Mouse (Mus musculus): ENCODE data around the gene Daxx. TPM values are rescaled to one million over a fixed set of nuclear protein-coding genes. Genes with fewer than 3 reads are reported as not detected.
A peak's percentile ranks its signal among the peaks of the same experiment; 100 is the strongest.
"Not testable (repeated sequence)": the region's sequence is repeated elsewhere in the genome, so short reads cannot be mapped to it uniquely, and the experiment has no call there.

The Daxx gene
- polyA plus RNA-seq, 1 experiment from 2014 or later = 70.1 TPM

GRCm38 (mm10) chr17:33904835-33905234 is 4.4 kb upstream of the Daxx start, which contains the start of gene Platr17:
Gene Platr17 (plus strand): TSS chr17:33905135.
- H3K36me3 ChIP-seq; H3K27ac ChIP-seq; H3K4me3 ChIP-seq; H3K9me3 ChIP-seq; H3K4me1 ChIP-seq; ATAC-seq (ENCODE audit: insufficient number of reproducible peaks, insufficient read depth, low FRiP score, low TSS enrichment); H3K9ac ChIP-seq; H3K27me3 ChIP-seq; H3K4me2 ChIP-seq (replicated peaks): not testable (repeated sequence)
- 11% methylated on average over 4 of the region's 4 CpGs for WGBS

- H3K4me1 ChIP-seq = peaks cover 16% of the 10 kb centered on the region
- H3K27me3 ChIP-seq = no peaks in the 10 kb centered on the region
- H3K9me3 ChIP-seq = no peaks in the 10 kb centered on the region
- peaks cover 24% of the 10 kb centered on the region for H3K36me3 ChIP-seq
- H3K4me3 ChIP-seq = peak overlapping the region; percentile 80
- H3K9ac ChIP-seq = peak overlapping the region; percentile 76
- peak overlapping the region; percentile 98 for H3K4me2 ChIP-seq (replicated peaks)
- under 1% methylated on average over 43 of the region's 44 CpGs for WGBS
- H3K27ac ChIP-seq = peak overlapping the region; percentile 88
- ATAC-seq (ENCODE audit: insufficient number of reproducible peaks, insufficient read depth, low FRiP score, low TSS enrichment) = peak; percentile 4; the same call in 1 of the 2 replicates
These were observed 710 bp upstream of the Daxx start for GRCm38 (mm10) chr17:33908331-33909076.

GRCm38 (mm10) chr17:33909869-33910250 is 646 bp downstream of the Daxx start:
- H3K4me3 ChIP-seq = peak overlapping the region; percentile 80
- peaks cover 37% of the 10 kb centered on the region for H3K36me3 ChIP-seq
- H3K9me3 ChIP-seq = no peaks in the 10 kb centered on the region
- WGBS = under 1% methylated on average over 14 of the region's 14 CpGs
- peak overlapping the region; percentile 80 for H3K9ac ChIP-seq
- ATAC-seq (ENCODE audit: insufficient number of reproducible peaks, insufficient read depth, low FRiP score, low TSS enrichment) = no peak
- H3K27me3 ChIP-seq = no peaks in the 10 kb centered on the region
- H3K4me2 ChIP-seq (replicated peaks) = peak overlapping the region; percentile 98
- peaks cover 23% of the 10 kb centered on the region for H3K4me1 ChIP-seq
- H3K27ac ChIP-seq = peak overlapping the region; percentile 88

DNA sequence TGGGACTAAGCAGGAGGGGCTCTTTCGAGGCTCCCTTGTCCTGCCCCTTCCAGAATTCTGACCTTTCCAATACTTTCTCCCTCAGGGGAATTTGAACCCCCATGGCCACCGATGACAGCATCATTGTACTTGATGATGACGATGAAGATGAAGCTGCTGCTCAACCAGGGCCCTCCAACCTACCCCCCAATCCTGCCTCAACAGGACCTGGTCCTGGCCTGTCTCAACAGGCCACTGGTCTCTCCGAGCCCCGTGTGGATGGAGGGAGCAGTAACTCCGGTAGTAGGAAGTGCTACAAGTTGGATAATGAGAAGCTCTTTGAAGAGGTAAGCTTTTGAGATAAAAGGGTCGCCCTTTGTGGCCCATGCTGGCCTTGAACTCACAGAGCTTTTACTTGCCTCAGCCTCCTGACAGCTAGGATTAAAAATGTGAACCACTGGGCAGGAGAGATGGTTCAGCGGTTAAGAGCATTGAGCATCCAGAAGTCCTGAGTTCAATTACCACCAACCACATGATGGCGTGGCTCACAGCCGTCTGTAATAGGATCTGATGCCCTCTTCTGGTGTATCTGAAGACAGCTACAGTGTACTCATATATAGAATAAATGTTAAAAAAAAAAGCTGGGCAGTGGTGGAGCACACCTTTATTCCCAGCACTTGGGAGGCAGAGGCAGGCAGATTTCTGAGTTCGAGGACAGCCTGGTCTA is 1.3 kb downstream of the Daxx start:
- H3K9me3 ChIP-seq = no peaks in the 10 kb centered on the region
- peaks cover 29% of the 10 kb centered on the region for H3K4me1 ChIP-seq
- H3K4me2 ChIP-seq (replicated peaks) = peak overlapping the region; percentile 98
- H3K4me3 ChIP-seq = peak overlapping the region; percentile 80
- peaks cover 41% of the 10 kb centered on the region for H3K36me3 ChIP-seq
- no peak for ATAC-seq (ENCODE audit: insufficient number of reproducible peaks, insufficient read depth, low FRiP score, low TSS enrichment)
- peak overlapping the region; percentile 88 for H3K27ac ChIP-seq
- WGBS = 42% methylated on average over 11 of the region's 11 CpGs
- peak overlapping the region; percentile 80 for H3K9ac ChIP-seq
- H3K27me3 ChIP-seq = no peaks in the 10 kb centered on the region

DNA sequence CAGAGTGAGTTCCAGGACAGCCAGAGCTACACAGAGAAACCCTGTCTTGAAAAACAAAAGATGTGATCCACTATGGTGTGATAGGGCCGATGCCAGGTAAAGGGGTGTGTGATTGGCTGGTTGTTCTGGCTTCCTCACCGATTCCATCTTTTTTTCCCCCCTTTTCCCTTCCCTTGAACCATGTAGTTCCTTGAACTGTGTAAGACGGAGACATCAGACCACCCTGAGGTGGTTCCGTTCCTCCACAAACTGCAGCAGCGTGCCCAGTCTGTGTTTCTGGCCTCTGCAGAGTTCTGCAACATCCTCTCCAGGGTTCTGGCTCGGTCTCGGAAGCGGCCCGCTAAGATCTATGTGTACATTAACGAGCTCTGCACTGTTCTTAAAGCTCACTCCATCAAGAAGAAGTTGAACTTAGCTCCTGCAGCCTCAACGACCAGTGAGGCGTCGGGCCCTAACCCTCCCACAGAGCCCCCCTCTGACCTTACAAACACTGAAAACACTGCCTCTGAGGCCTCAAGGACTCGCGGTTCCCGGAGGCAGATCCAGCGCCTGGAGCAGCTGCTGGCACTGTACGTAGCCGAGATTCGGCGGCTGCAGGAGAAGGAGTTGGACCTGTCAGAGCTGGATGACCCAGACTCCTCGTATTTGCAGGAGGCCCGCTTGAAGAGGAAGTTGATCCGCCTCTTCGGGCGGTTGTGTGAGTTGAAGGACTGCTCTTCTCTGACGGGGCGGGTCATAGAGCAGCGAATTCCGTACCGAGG is 2.0 kb downstream of the Daxx start:
- WGBS = 93% methylated on average over 31 of the region's 31 CpGs
- H3K9ac ChIP-seq = peak overlapping the region; percentile 11; the same call in 1 of the 2 replicates
- H3K4me1 ChIP-seq = peaks cover 29% of the 10 kb centered on the region
- no peaks in the 10 kb centered on the region for H3K9me3 ChIP-seq
- H3K27ac ChIP-seq = no peak overlapping the region
- no peak for ATAC-seq (ENCODE audit: insufficient number of reproducible peaks, insufficient read depth, low FRiP score, low TSS enrichment)
- no peak overlapping the region for H3K4me2 ChIP-seq (replicated peaks)
- H3K27me3 ChIP-seq = no peaks in the 10 kb centered on the region
- peaks cover 41% of the 10 kb centered on the region for H3K36me3 ChIP-seq
- H3K4me3 ChIP-seq = peak overlapping the region; percentile 13; the same call in 1 of the 2 replicates

DNA sequence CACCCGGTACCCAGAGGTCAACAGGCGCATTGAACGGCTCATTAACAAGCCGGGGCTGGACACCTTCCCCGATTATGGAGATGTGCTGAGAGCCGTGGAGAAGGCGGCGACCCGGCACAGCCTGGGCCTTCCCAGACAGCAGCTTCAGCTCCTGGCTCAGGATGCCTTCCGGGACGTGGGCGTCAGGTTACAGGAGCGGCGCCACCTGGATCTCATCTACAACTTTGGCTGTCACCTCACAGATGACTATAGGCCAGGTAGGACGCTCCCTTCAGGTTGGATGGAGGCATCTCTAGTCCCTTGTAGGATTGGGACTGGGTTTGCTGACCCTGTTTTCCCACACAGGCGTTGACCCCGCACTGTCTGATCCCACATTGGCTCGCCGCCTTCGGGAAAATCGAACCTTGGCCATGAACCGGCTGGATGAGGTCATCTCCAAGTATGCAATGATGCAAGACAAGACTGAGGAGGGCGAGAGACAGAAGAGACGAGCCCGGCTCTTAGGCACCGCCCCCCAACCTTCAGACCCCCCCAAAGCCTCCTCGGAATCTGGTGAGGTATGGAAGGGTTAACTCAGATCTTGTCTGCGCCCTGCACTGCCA is 2.7 kb downstream of the Daxx start:
- Histone ChIP-seq H3K4me3 (no peak overlapping the region), H3K4me2 (replicated peaks) (no peak overlapping the region), H3K36me3 (peaks cover 41% of the 10 kb centered on the region), H3K4me1 (peaks cover 32% of the 10 kb centered on the region), H3K9ac (peak overlapping the region; percentile 11; the same call in 1 of the 2 replicates), H3K27ac (no peak overlapping the region), H3K9me3 (no peaks in the 10 kb centered on the region), H3K27me3 (no peaks in the 10 kb centered on the region)
- 88% methylated on average over 28 of the region's 28 CpGs for WGBS
- ATAC-seq (ENCODE audit: insufficient number of reproducible peaks, insufficient read depth, low FRiP score, low TSS enrichment) = no peak

DNA sequence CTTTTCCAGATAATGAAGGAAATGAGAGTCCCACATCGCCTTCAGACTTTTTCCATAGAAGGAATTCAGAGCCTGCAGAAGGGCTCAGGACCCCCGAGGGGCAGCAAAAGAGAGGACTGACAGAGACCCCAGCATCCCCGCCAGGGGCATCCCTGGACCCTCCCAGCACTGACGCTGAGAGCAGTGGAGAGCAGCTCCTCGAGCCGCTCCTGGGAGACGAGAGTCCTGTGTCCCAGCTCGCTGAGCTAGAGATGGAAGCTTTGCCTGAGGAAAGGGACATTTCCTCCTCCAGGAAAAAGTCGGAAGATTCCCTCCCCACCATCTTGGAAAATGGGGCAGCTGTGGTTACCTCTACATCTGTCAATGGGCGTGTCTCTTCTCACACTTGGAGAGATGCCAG is 4.0 kb downstream of the Daxx start:
- WGBS = 95% methylated on average over 10 of the region's 10 CpGs
- no peak for ATAC-seq (ENCODE audit: insufficient number of reproducible peaks, insufficient read depth, low FRiP score, low TSS enrichment)
- Histone ChIP-seq H3K27ac (no peak overlapping the region), H3K4me2 (replicated peaks) (no peak overlapping the region), H3K4me3 (no peak overlapping the region), H3K4me1 (peaks cover 27% of the 10 kb centered on the region), H3K9me3 (no peaks in the 10 kb centered on the region), H3K9ac (no peak overlapping the region), H3K36me3 (peaks cover 49% of the 10 kb centered on the region), H3K27me3 (no peaks in the 10 kb centered on the region)

- ATAC-seq (ENCODE audit: insufficient number of reproducible peaks, insufficient read depth, low FRiP score, low TSS enrichment) = no peak
- Histone ChIP-seq H3K36me3 (peaks cover 49% of the 10 kb centered on the region), H3K4me2 (replicated peaks) (no peak overlapping the region), H3K27me3 (0 out of 2 replicates have a peak, but pooled peaks cover 2% of the 10 kb centered on the region), H3K4me3 (no peak overlapping the region), H3K9ac (no peak overlapping the region), H3K9me3 (no peaks in the 10 kb centered on the region), H3K4me1 (peaks cover 31% of the 10 kb centered on the region), H3K27ac (no peak overlapping the region)
- WGBS = 92% methylated on average over 8 of the region's 8 CpGs
These were observed 4.7 kb downstream of the Daxx start for GRCm38 (mm10) chr17:33913905-33914304.

DNA sequence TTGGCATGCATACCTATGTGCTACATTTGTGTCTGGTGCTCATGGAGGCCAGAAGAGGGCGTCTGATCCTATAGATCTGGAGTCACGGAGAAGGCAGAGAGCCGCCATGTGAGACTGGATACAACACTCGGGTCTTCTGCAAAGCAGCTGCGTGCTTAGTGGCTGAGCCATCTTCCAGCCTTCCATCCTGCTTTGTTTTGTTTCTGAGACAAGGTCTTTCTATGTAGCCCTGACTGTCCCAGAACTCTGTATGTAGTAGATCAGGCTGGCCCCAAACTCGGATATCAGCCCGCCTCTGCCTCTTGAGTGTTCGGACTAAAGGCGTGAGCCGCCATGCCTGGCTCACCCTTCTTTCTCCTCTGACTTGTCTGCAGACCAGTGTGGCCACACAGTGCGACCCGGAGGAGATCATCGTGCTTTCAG is 5.8 kb downstream of the Daxx start:
- no peak overlapping the region for H3K27ac ChIP-seq
- H3K4me1 ChIP-seq = peaks cover 40% of the 10 kb centered on the region
- 0 out of 2 replicates have a peak, but pooled peaks cover 2% of the 10 kb centered on the region for H3K27me3 ChIP-seq
- peak overlapping the region; percentile 54 for H3K4me2 ChIP-seq (replicated peaks)
- 75% methylated on average over 13 of the region's 13 CpGs for WGBS
- no peaks in the 10 kb centered on the region for H3K9me3 ChIP-seq
- no peak overlapping the region for H3K4me3 ChIP-seq
- no peak overlapping the region for H3K9ac ChIP-seq
- ATAC-seq (ENCODE audit: insufficient number of reproducible peaks, insufficient read depth, low FRiP score, low TSS enrichment) = no peak
- peaks cover 49% of the 10 kb centered on the region for H3K36me3 ChIP-seq

- peak within 1 kb of the TSS; percentile 54 for H3K4me2 ChIP-seq (replicated peaks)
- H3K4me3 ChIP-seq = peak within 1 kb of the TSS; percentile 51
- ATAC-seq (ENCODE audit: insufficient number of reproducible peaks, insufficient read depth, low FRiP score, low TSS enrichment) = peak; percentile 90
- peaks cover 49% of the 10 kb centered on the region for H3K36me3 ChIP-seq
- H3K9me3 ChIP-seq = no peaks in the 10 kb centered on the region
- 0 out of 2 replicates have a peak, but pooled peaks cover 2% of the 10 kb centered on the region for H3K27me3 ChIP-seq
- peak within 1 kb of the TSS; percentile 40 for H3K9ac ChIP-seq
- WGBS = under 1% methylated on average over 31 of the region's 34 CpGs
- H3K27ac ChIP-seq = peak within 1 kb of the TSS; percentile 79
- H3K4me1 ChIP-seq = peaks cover 35% of the 10 kb centered on the region
These were observed 6.5 kb downstream of the Daxx start, which contains the start of the genes Tapbp and Zbtb22 for GRCm38 (mm10) chr17:33915671-33916250. Gene Tapbp (plus strand): TSS chr17:33915899. Gene Zbtb22 (plus strand): TSS chr17:33915904.

All from embryonic facial prominence, embryonic 12.5 days (tissue).